Mouse (Mus musculus) forebrain, embryonic 11.5 days (tissue): ENCODE measurements around the gene Gm14548. TPM values are rescaled to one million over a fixed set of nuclear protein-coding genes. Genes with fewer than 3 reads are reported as not detected.
"Not testable (repeated sequence)": the region's sequence is repeated elsewhere in the genome, so short reads cannot be mapped to it uniquely, and the experiment has no call there.

Experiments
- ATAC-seq: fragments of 200-750 bp; cut with Nextera tagmentation; replicated peaks from 2 replicates; pipeline ENCODE4 v1.8.0; 2017; ENCODE audit warnings: moderate TSS enrichment; ENCODE audit not compliant: low FRiP score
- DNase-seq: peaks from one replicate; pipeline ENCODE4 v3.0.0-alpha.2; 2017; ENCODE audit warnings: low spot score
- H3K27ac ChIP-seq: fragments of 300-500 bp; sonication (generic); 2 replicates; pipeline ENCODE4 v1.5.1; 2014; ENCODE audit warnings: low read depth, low read length
- H3K27me3 ChIP-seq: fragments of 300-500 bp; sonication (generic); 2 replicates; pipeline ENCODE4 v1.6.1; 2014; ENCODE audit warnings: mild to moderate bottlenecking, low read length, mixed read lengths; ENCODE audit not compliant: control insufficient read depth, insufficient read depth
- H3K36me3 ChIP-seq: fragments of 300-500 bp; sonication (generic); 2 replicates; pipeline ENCODE4 v1.6.1; 2014; ENCODE audit warnings: mild to moderate bottlenecking, low read length, moderate library complexity, mixed read lengths; ENCODE audit not compliant: control insufficient read depth, insufficient read depth
- H3K4me1 ChIP-seq: fragments of 300-500 bp; sonication (generic); replicated peaks from 2 replicates; pipeline ENCODE4 v1.6.1; 2014; ENCODE audit warnings: low read length, mixed read lengths; ENCODE audit not compliant: control insufficient read depth, insufficient read depth
- H3K4me2 ChIP-seq: fragments of 300-500 bp; sonication (generic); 2 replicates; pipeline ENCODE4 v1.6.1; 2014; ENCODE audit warnings: low read depth, mild to moderate bottlenecking, low read length, moderate library complexity, mixed read lengths; ENCODE audit not compliant: severe bottlenecking
- H3K4me3 ChIP-seq: fragments of 300-500 bp; sonication (generic); 2 replicates; pipeline ENCODE4 v1.5.1; 2014; ENCODE audit warnings: low read depth, low read length
- H3K9ac ChIP-seq: fragments of 300-500 bp; sonication (generic); 2 replicates; pipeline ENCODE4 v1.6.1; 2014; ENCODE audit warnings: low read length
- H3K9me3 ChIP-seq: fragments of 300-500 bp; sonication (generic); 2 replicates; pipeline ENCODE4 v1.6.1; 2016; ENCODE audit warnings: low read length, mixed read lengths; ENCODE audit not compliant: control insufficient read depth
- WGBS: fragments of 180-500 bp; shearing (Covaris S2); extraction: QIAGEN DNeasy Blood & Tissue Kit; methylation state at CpG from one replicate; pipeline ENCODE4 v1.1.7; 2014; 5-methylcytosine and 5-hydroxymethylcytosine counted together
- polyA plus RNA-seq: library from polyadenylated mRNA; unstranded; fragments of >200 nt; fragmentation: Nextera tagmentation; extraction: Ambion mirVana; gene quantifications from 2 replicates; pipeline ENCODE4 v1.2.1, GENCODE M21; 2014

Gene Gm14548
- polyA plus RNA-seq, 1 experiment from 2014 or later: not detected

GRCm38 (mm10) chr7:3837854-3838253 is 60.1 kb downstream of the Gm14548 start:
- not testable (repeated sequence) for H3K4me2 ChIP-seq, ATAC-seq, H3K9ac ChIP-seq, H3K4me3 ChIP-seq, H3K27ac ChIP-seq, H3K9me3 ChIP-seq, H3K27me3 ChIP-seq, DNase-seq, H3K36me3 ChIP-seq, H3K4me1 ChIP-seq
- WGBS: no CpG with 5 or more reads among the region's 1 CpGs

Other genes with a start within 250 kb of the Gm14548 start
- 15.0 and 16.1 TPM in 2 replicates for gene Leng1, start 232.3 kb downstream of the Gm14548 start, polyA plus RNA-seq
- gene Tmc4, start 220.6 kb downstream of the Gm14548 start, polyA plus RNA-seq: 2.1 and 3.5 TPM in 2 replicates
- 243 and 269 TPM in 2 replicates for gene Tsen34, start 205.3 kb downstream of the Gm14548 start, polyA plus RNA-seq
- gene Mboat7, start 204.6 kb downstream of the Gm14548 start, polyA plus RNA-seq: 37.1 and 40.2 TPM in 2 replicates
- 1,200 and 1,214 TPM in 2 replicates for gene Rps9, start 194.1 kb downstream of the Gm14548 start, polyA plus RNA-seq
- 0.12 and 0.27 TPM in 2 replicates for gene Pirb, start 177.7 kb downstream of the Gm14548 start, polyA plus RNA-seq
- not detected in 2 replicates for gene Gm15448, start 72.4 kb downstream of the Gm14548 start, polyA plus RNA-seq
- gene Pira2, start 53.1 kb downstream of the Gm14548 start, polyA plus RNA-seq: not detected in 2 replicates
- gene Lilra6, start 17.4 kb upstream of the Gm14548 start, polyA plus RNA-seq: not detected in 2 replicates
- gene Lair1, start 165.1 kb upstream of the Gm14548 start, polyA plus RNA-seq: 1.2 and 1.4 TPM in 2 replicates
- 87.3 and 96.0 TPM in 2 replicates for gene Ttyh1, start 221.3 kb upstream of the Gm14548 start, polyA plus RNA-seq
- 77.4 and 77.5 TPM in 2 replicates for gene Leng8, start 238.9 kb upstream of the Gm14548 start, polyA plus RNA-seq